Mouse (Mus musculus): ENCODE measurements around the gene Hephl1. TPM values are rescaled to one million over a fixed set of nuclear protein-coding genes. Genes with fewer than 3 reads are reported as not detected.

The Hephl1 gene
- polyA plus RNA-seq, 2 experiments: 0.08 to 0.19 TPM

DNA sequence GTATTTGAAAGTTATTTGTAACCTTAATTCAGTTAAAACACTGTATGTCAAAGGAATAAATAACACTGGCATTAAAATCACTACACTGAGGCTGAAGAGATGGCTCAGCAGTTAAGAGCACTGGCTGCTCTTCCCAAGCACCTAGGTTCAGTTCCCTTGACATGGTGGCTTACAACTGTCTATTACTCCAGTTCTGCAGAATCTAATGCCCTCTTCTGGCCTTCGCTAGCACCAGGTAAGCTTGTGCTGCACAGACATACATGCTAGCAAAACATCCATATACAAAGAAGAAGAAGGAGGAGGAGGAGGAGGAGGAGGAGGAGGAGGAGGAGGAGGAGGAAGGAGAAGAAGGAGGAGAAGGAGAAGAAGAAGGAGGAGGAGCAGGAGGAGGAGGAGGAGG, 15.7 kb downstream of the Hephl1 start:
- Histone ChIP-seq H3K9me3 (ENCODE audit: control insufficient read depth, low read length) (no peaks in the 10 kb centered on the region), H3K36me3 (ENCODE audit: control insufficient read depth, insufficient read depth, low read length) (no peaks in the 10 kb centered on the region), H3K9ac (ENCODE audit: low read depth, low read length, severe bottlenecking) (no peak overlapping the region), H3K4me1 (ENCODE audit: control insufficient read depth, insufficient read depth, low read length) (no peaks in the 10 kb centered on the region), H3K27ac (replicated peaks; ENCODE audit: low read depth, low read length) (no peak overlapping the region), H3K27me3 (ENCODE audit: control insufficient read depth, insufficient read depth, low read length) (no peaks in the 10 kb centered on the region), H3K4me3 (replicated peaks; ENCODE audit: low read length) (no peak overlapping the region), H3K4me2 (replicated peaks; ENCODE audit: low read depth, low read length, severe bottlenecking) (no peak overlapping the region)
- DNase-seq (ENCODE audit: low spot score) (no peak), ATAC-seq (ENCODE audit: low FRiP score, low read depth) (no peak)
- WGBS: 85% methylated on average over 1 of the region's 1 CpGs
- no peak for TF ChIP-seq POLR2A (IDR thresholded peaks at IDR 0.05; ENCODE audit: borderline replicate concordance, extremely low read depth, insufficient read depth, insufficient read length)

GRCm38 (mm10) chr9:15095206-15095605, 16.7 kb downstream of the Hephl1 start:
- Histone ChIP-seq H3K9ac (ENCODE audit: low read depth, low read length, severe bottlenecking) (no peak overlapping the region), H3K4me3 (replicated peaks; ENCODE audit: low read length) (no peak overlapping the region), H3K4me2 (replicated peaks; ENCODE audit: low read depth, low read length, severe bottlenecking) (no peak overlapping the region), H3K27ac (replicated peaks; ENCODE audit: low read depth, low read length) (no peak overlapping the region), H3K4me1 (ENCODE audit: control insufficient read depth, insufficient read depth, low read length) (no peaks in the 10 kb centered on the region), H3K9me3 (ENCODE audit: control insufficient read depth, low read length) (no peaks in the 10 kb centered on the region), H3K36me3 (ENCODE audit: control insufficient read depth, insufficient read depth, low read length) (no peaks in the 10 kb centered on the region), H3K27me3 (ENCODE audit: control insufficient read depth, insufficient read depth, low read length) (no peaks in the 10 kb centered on the region)
- TF ChIP-seq POLR2A (IDR thresholded peaks at IDR 0.05; ENCODE audit: borderline replicate concordance, extremely low read depth, insufficient read depth, insufficient read length): no peak
- ATAC-seq (ENCODE audit: low FRiP score, low read depth): no peak
- whole genome bisulfite sequencing: 51% methylated on average over 3 of the region's 3 CpGs
- DNase-seq (ENCODE audit: low spot score): no peak

DNA sequence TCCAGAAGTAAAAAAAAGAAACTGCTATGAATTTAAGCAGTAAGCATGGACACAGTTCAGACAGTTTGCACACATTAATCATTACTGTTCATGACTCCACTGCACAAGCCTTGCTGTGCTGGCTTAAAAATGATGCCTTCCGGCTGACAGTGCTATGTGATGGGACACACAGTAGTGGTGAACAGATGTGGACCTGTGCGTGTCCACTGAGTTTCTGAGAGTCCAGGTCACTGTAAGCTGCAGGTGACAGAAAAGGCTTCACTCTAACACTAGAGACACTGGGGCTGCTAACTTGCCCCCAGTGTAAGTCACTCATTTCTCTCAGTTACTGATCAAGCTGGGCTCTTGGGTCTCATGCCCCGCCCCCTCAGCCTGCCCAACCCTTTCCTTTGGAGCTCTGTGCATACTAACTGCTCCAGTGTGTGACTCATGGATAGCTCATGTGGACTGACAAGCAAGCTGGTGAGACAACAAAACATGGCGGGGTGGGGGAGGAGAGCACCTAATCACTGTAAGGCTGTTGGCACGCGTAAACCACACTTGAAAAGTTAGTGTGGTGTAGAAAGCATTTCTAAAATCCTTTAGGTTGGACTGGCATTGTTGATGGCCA, 43.1 kb downstream of the Hephl1 start:
- no peak for ATAC-seq (ENCODE audit: low FRiP score, low read depth)

GRCm38 (mm10) chr9:15067995-15068685, 43.8 kb downstream of the Hephl1 start:
- Histone ChIP-seq H3K4me1 (ENCODE audit: control insufficient read depth, insufficient read depth, low read length) (no peaks in the 10 kb centered on the region), H3K9ac (ENCODE audit: low read depth, low read length, severe bottlenecking) (no peak overlapping the region), H3K9me3 (ENCODE audit: control insufficient read depth, low read length) (no peaks in the 10 kb centered on the region), H3K4me3 (replicated peaks; ENCODE audit: low read length) (no peak overlapping the region), H3K27me3 (ENCODE audit: control insufficient read depth, insufficient read depth, low read length) (no peaks in the 10 kb centered on the region), H3K27ac (replicated peaks; ENCODE audit: low read depth, low read length) (no peak overlapping the region), H3K4me2 (replicated peaks; ENCODE audit: low read depth, low read length, severe bottlenecking) (no peak overlapping the region), H3K36me3 (ENCODE audit: control insufficient read depth, insufficient read depth, low read length) (no peaks in the 10 kb centered on the region)
- no peak for ATAC-seq (ENCODE audit: low FRiP score, low read depth)
- TF ChIP-seq POLR2A (IDR thresholded peaks at IDR 0.05; ENCODE audit: borderline replicate concordance, extremely low read depth, insufficient read depth, insufficient read length): no peak
- DNase-seq (ENCODE audit: low spot score): no peak
- 72% methylated on average over 7 of the region's 7 CpGs for WGBS

More for the DNA sequence above, 43.1 kb downstream of the Hephl1 start:
- no peak for TF ChIP-seq POLR2A (IDR thresholded peaks at IDR 0.05; ENCODE audit: borderline replicate concordance, extremely low read depth, insufficient read depth, insufficient read length)
- Histone ChIP-seq H3K27me3 (ENCODE audit: control insufficient read depth, insufficient read depth, low read length) (no peaks in the 10 kb centered on the region), H3K9ac (ENCODE audit: low read depth, low read length, severe bottlenecking) (no peak overlapping the region), H3K4me1 (ENCODE audit: control insufficient read depth, insufficient read depth, low read length) (no peaks in the 10 kb centered on the region), H3K9me3 (ENCODE audit: control insufficient read depth, low read length) (no peaks in the 10 kb centered on the region), H3K36me3 (ENCODE audit: control insufficient read depth, insufficient read depth, low read length) (no peaks in the 10 kb centered on the region), H3K27ac (replicated peaks; ENCODE audit: low read depth, low read length) (no peak overlapping the region), H3K4me3 (replicated peaks; ENCODE audit: low read length) (no peak overlapping the region), H3K4me2 (replicated peaks; ENCODE audit: low read depth, low read length, severe bottlenecking) (no peak overlapping the region)
- no peak for DNase-seq (ENCODE audit: low spot score)
- WGBS: 81% methylated on average over 6 of the region's 6 CpGs

GRCm38 (mm10) chr9:15064176-15064575, 47.7 kb downstream of the Hephl1 start:
- Histone ChIP-seq H3K27ac (replicated peaks; ENCODE audit: low read depth, low read length) (no peak overlapping the region), H3K4me2 (replicated peaks; ENCODE audit: low read depth, low read length, severe bottlenecking) (no peak overlapping the region), H3K36me3 (ENCODE audit: control insufficient read depth, insufficient read depth, low read length) (no peaks in the 10 kb centered on the region), H3K4me3 (replicated peaks; ENCODE audit: low read length) (no peak overlapping the region), H3K9me3 (ENCODE audit: control insufficient read depth, low read length) (no peaks in the 10 kb centered on the region), H3K27me3 (ENCODE audit: control insufficient read depth, insufficient read depth, low read length) (no peaks in the 10 kb centered on the region), H3K4me1 (ENCODE audit: control insufficient read depth, insufficient read depth, low read length) (no peaks in the 10 kb centered on the region), H3K9ac (ENCODE audit: low read depth, low read length, severe bottlenecking) (no peak overlapping the region)
- WGBS: 6% methylated on average over 1 of the region's 1 CpGs
- ATAC-seq (ENCODE audit: low FRiP score, low read depth) (no peak), DNase-seq (ENCODE audit: low spot score) (no peak)
- no peak for TF ChIP-seq POLR2A (IDR thresholded peaks at IDR 0.05; ENCODE audit: borderline replicate concordance, extremely low read depth, insufficient read depth, insufficient read length)
